Mouse (Mus musculus) kidney, adult 2 months (tissue): ENCODE results near the gene Cenpk. TPM values are rescaled to one million over a fixed set of nuclear protein-coding genes. Genes with fewer than 3 reads are reported as not detected.

Source experiments
- DNase-seq: peaks from one replicate; pipeline ENCODE4 v3.0.0; 2021
- H3K27ac ChIP-seq: fragments of 200-500 bp; 2 replicates; pipeline ENCODE4 v1.5.1; 2012; ENCODE audit warnings: low read depth, low read length, control low read depth, inconsistent platforms; ENCODE audit not compliant: insufficient read depth
- H3K27me3 ChIP-seq: fragments of 200-500 bp; replicated peaks from 2 replicates; pipeline ENCODE4 v1.6.1; 2012; ENCODE audit warnings: mild to moderate bottlenecking, moderate library complexity, low read length, inconsistent platforms; ENCODE audit not compliant: control insufficient read depth, insufficient read depth
- H3K36me3 ChIP-seq: fragments of 200-500 bp; 2 replicates; pipeline ENCODE4 v1.6.1; 2012; ENCODE audit warnings: mild to moderate bottlenecking, moderate library complexity, low read length, inconsistent platforms; ENCODE audit not compliant: control insufficient read depth, insufficient read depth
- H3K4me1 ChIP-seq: fragments of 200-500 bp; 2 replicates; pipeline ENCODE4 v1.6.1; 2011; ENCODE audit warnings: low read length; ENCODE audit not compliant: control insufficient read depth, insufficient read depth
- H3K4me3 ChIP-seq: fragments of 200-500 bp; 2 replicates; pipeline ENCODE4 v1.5.1; 2011; ENCODE audit warnings: mild to moderate bottlenecking, low read depth, low read length, control low read depth; ENCODE audit not compliant: insufficient read depth
- CTCF ChIP-seq: fragments of 200-500 bp; conservative IDR thresholded peaks from 2 replicates; pipeline ENCODE4 v1.5.1; 2011; ENCODE audit warnings: low read depth, mild to moderate bottlenecking, control low read depth, low read length, moderate library complexity, mixed read lengths; ENCODE audit not compliant: insufficient read depth, insufficient read length
- POLR2A ChIP-seq: fragments of 200-500 bp; IDR thresholded peaks from one replicate; pipeline ENCODE4 v1.6.1; 2011; ENCODE audit warnings: low read depth, low read length, control low read depth
- WGBS: fragments of 180-500 bp; shearing (Covaris S2); methylation state at CpG from one replicate; pipeline ENCODE4 v1.1.7; 2018; 5-methylcytosine and 5-hydroxymethylcytosine counted together
- polyA plus RNA-seq: library from polyadenylated mRNA; depleted of rRNA; stranded (reverse); fragments of >200 nt; gene quantifications from 2 replicates; pipeline ENCODE4 v1.2.3, GENCODE M21; 2012; rRNA removed

Gene Cenpk
- polyA plus RNA-seq, 1 experiment, result 0.17 TPM

GRCm38 (mm10) chr13:104288226-104288859 lies 59.9 kb downstream of the Cenpk start:
- no peaks in the 10 kb centered on the region for H3K27me3 ChIP-seq
- peak overlapping the region; percentile 67 for H3K27ac ChIP-seq
- DNase-seq, result peak; percentile 84
- peak overlapping the region; percentile 67 for H3K4me3 ChIP-seq
- WGBS, result under 1% methylated on average over 7 of the region's 7 CpGs
- TF ChIP-seq POLR2A (no peak), CTCF (no peak)
- no peaks in the 10 kb centered on the region; the same call in 1 of the 2 replicates for H3K4me1 ChIP-seq
- no peaks in the 10 kb centered on the region for H3K36me3 ChIP-seq

DNA sequence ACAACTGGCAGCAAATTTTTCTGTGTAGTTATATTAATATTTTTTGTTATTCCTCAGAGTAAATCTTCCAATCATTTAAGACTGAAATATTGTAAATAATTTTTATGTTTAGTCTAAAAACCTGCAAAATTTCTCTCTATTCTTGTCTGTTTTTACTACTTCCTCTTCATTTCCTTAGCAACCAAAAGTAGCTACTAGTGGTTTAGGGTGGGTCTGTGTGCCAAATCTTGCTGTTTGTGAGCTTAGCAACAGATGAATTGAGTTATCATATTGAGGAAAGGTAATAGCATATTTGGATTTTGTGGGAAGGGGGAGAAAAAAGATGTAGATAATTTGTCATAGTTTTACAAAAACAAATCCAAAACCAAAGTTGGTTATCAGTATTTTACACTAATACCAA lies 60.8 kb downstream of the Cenpk start:
- no peaks in the 10 kb centered on the region for H3K36me3 ChIP-seq
- no peaks in the 10 kb centered on the region for H3K27me3 ChIP-seq
- no peaks in the 10 kb centered on the region; the same call in 1 of the 2 replicates for H3K4me1 ChIP-seq
- no peak for TF ChIP-seq CTCF
- TF ChIP-seq POLR2A, result no peak
- no peak overlapping the region for H3K27ac ChIP-seq
- H3K4me3 ChIP-seq, result no peak overlapping the region
- DNase-seq, result no peak

GRCm38 (mm10) chr13:104295472-104295871 lies 67.1 kb downstream of the Cenpk start:
- Histone ChIP-seq H3K36me3 (no peaks in the 10 kb centered on the region), H3K4me3 (no peak overlapping the region), H3K4me1 (no peaks in the 10 kb centered on the region), H3K27ac (no peak overlapping the region), H3K27me3 (no peaks in the 10 kb centered on the region)
- TF ChIP-seq POLR2A, result no peak
- TF ChIP-seq CTCF, result no peak
- no peak for DNase-seq
- WGBS, result 89% methylated on average over 1 of the region's 1 CpGs

Other genes starting within 250 kb of the Cenpk start
- 10.7 and 11.3 TPM in 2 replicates for gene Nln, start 119.0 kb upstream of the Cenpk start, polyA plus RNA-seq
- 1.1 and 1.3 TPM in 2 replicates for gene Sgtb, start 118.9 kb upstream of the Cenpk start, polyA plus RNA-seq
- gene Trappc13, start 50.1 kb upstream of the Cenpk start, polyA plus RNA-seq, result 10.3 and 12.1 TPM in 2 replicates
- 2.8 and 4.0 TPM in 2 replicates for gene Trim23, start 49.8 kb upstream of the Cenpk start, polyA plus RNA-seq
- 1.4 and 2.0 TPM in 2 replicates for gene Ppwd1, start 232 bp downstream of the Cenpk start, polyA plus RNA-seq
- gene Adamts6, start 59.2 kb downstream of the Cenpk start, polyA plus RNA-seq, result 1.7 and 1.8 TPM in 2 replicates